Mouse (Mus musculus): ENCODE data around the gene Lmtk2. TPM values are rescaled to one million over a fixed set of nuclear protein-coding genes. Genes with fewer than 3 reads are reported as not detected.

The Lmtk2 gene
- total RNA-seq, 2 experiments from 2014 or later = 19.9 to 22.6 TPM

Other genes starting within 250 kb of the Lmtk2 start
- not detected for gene Ankrd61, start 202.8 kb upstream of the Lmtk2 start, total RNA-seq (2021)
- gene Aimp2, start 190.6 kb upstream of the Lmtk2 start, total RNA-seq (2021) = 10 to 100 TPM; 31.0 to 34.6 TPM
- gene Pms2, start 190.5 kb upstream of the Lmtk2 start, total RNA-seq (2021) = 1 to 10 TPM; 7.0 to 7.8 TPM
- gene Gm42421, start 172.3 kb upstream of the Lmtk2 start, total RNA-seq (2021) = under 1 TPM in 1 of 2 experiments, not detected in 1; 0.72 TPM
- gene Rsph10b, start 167.4 kb upstream of the Lmtk2 start, total RNA-seq (2021) = under 1 TPM; 0.24 to 0.30 TPM
- 10 to 100 TPM; 36.0 to 39.6 TPM for gene Ccz1, start 85.6 kb upstream of the Lmtk2 start, total RNA-seq (2021)
- gene Ocm, start 73.8 kb upstream of the Lmtk2 start, total RNA-seq (2021) = not detected
- gene Bhlha15, start 89.8 kb downstream of the Lmtk2 start, total RNA-seq (2021) = not detected
- 10 to 100 TPM; 31.2 to 32.4 TPM for gene Tecpr1, start 123.2 kb downstream of the Lmtk2 start, total RNA-seq (2021)
- gene Bri3, start 144.0 kb downstream of the Lmtk2 start, total RNA-seq (2021) = 100 to 1,000 TPM; 165 to 171 TPM

Data from heart, postnatal 10 days (tissue).